21 mouse cellular contexts compared by ENCODE assay signal in the genomic region with DNA sequence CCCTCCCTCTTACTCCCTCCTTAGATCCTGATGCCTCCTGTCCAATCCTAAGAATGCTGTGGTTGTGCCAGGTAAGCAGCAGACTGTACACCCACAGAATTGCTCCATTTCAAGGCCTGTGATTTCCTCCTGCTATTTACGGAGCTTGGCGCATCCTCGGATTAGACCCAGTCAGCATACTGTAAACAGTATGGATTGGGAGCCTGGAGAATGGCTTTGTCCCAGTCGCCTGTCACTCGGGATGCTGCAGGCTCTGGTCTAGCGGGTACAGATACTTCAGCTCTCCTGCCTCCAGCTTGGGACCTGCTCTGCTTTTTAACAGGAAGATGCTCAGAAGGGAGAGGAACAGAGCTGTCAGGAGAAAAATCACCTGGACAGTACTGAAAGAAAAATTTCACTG.
DNase-seq lines count a peak whose midpoint lies in the region; ATAC-seq and TF ChIP-seq lines count a peak whose summit lies in the region.
"Had no signal": no experiment of that assay in that cellular context is flagged by ENCODE, and none has a peak within 500 bp of the region (broad histone marks: within the 10 kb centered on the region; RNA-seq: fewer than 3 reads in every experiment).

No protein-coding gene starts in this region.

- intact Hi-C loops in left cerebral cortex, postnatal 14 days (cut with DNase I): no loop called here

- H3K27me3 ChIP-seq in forebrain, postnatal 0 days (ENCODE audit: insufficient read depth, low read length): no peaks in the 10 kb centered on the region
- H3K27me3 ChIP-seq in midbrain, postnatal 0 days (ENCODE audit: insufficient read depth, low read length): no peaks in the 10 kb centered on the region
- H3K27me3 ChIP-seq: embryonic facial prominence, embryonic 13.5 days; heart, embryonic 15.5 days had no signal

- no peak for TF ChIP-seq CTCF in forebrain, postnatal 0 days (IDR thresholded peaks at IDR 0.05; ENCODE audit: low read depth)
- no peak for TF ChIP-seq CTCF in midbrain, postnatal 0 days (IDR thresholded peaks at IDR 0.05)

- no peaks in the 10 kb centered on the region for H3K9me3 ChIP-seq in forebrain, postnatal 0 days (ENCODE audit: low read length)
- H3K9me3 ChIP-seq in midbrain, postnatal 0 days (ENCODE audit: low read length): no peaks in the 10 kb centered on the region
- H3K9me3 ChIP-seq: embryonic facial prominence, embryonic 13.5 days; heart, embryonic 15.5 days had no signal

- no peak overlapping the region for H3K9ac ChIP-seq in forebrain, postnatal 0 days
- H3K9ac ChIP-seq in midbrain, postnatal 0 days (replicated peaks; ENCODE audit: low read length, poor library complexity, severe bottlenecking): no peak overlapping the region
- H3K9ac ChIP-seq: embryonic facial prominence, embryonic 13.5 days; heart, embryonic 15.5 days had no signal

- no peak overlapping the region for H3K27ac ChIP-seq in forebrain, postnatal 0 days (ENCODE audit: low read depth, low read length)
- peak overlapping the region; percentile 60; the same call in 1 of the 2 replicates for H3K27ac ChIP-seq in midbrain, postnatal 0 days (ENCODE audit: low read depth, low read length)
- H3K27ac ChIP-seq: embryonic facial prominence, embryonic 13.5 days; heart, embryonic 15.5 days; kidney, postnatal 0 days had no signal

- H3K4me3 ChIP-seq in forebrain, postnatal 0 days (ENCODE audit: low read depth, low read length): no peak overlapping the region
- H3K4me3 ChIP-seq in midbrain, postnatal 0 days (ENCODE audit: low read depth, low read length): no peak overlapping the region
- H3K4me3 ChIP-seq: embryonic facial prominence, embryonic 13.5 days; heart, embryonic 15.5 days had no signal

- peak; percentile 51 for ATAC-seq in frontal cortex, adult (ENCODE audit: low TSS enrichment)
- peak; percentile 36; the same call in 1 of the 2 replicates for ATAC-seq in forebrain, postnatal 0 days
- 0 out of 2 replicates have a peak, but pooled peaks have one; percentile 38 for ATAC-seq in midbrain, postnatal 0 days (ENCODE audit: low FRiP score)
- ATAC-seq: intestine, embryonic 16.5 days; lung, postnatal 0 days had no signal

- H3K36me3 ChIP-seq in forebrain, postnatal 0 days (ENCODE audit: insufficient read depth): no peaks in the 10 kb centered on the region
- no peaks in the 10 kb centered on the region for H3K36me3 ChIP-seq in midbrain, postnatal 0 days (ENCODE audit: insufficient read depth, low read length)

- WGBS in forebrain, postnatal 0 days: 67% methylated on average over 6 of the region's 6 CpGs
- WGBS in midbrain, postnatal 0 days: 47% methylated on average over 6 of the region's 6 CpGs

- no peak overlapping the region for H3K4me2 ChIP-seq in forebrain, postnatal 0 days (ENCODE audit: low read depth)
- no peak overlapping the region for H3K4me2 ChIP-seq in midbrain, postnatal 0 days (ENCODE audit: low read depth, low read length, poor library complexity, severe bottlenecking)
- H3K4me2 ChIP-seq: embryonic facial prominence, embryonic 13.5 days; heart, embryonic 15.5 days had no signal

- H3K4me1 ChIP-seq in forebrain, postnatal 0 days (ENCODE audit: insufficient read depth): no peaks in the 10 kb centered on the region
- no peaks in the 10 kb centered on the region for H3K4me1 ChIP-seq in midbrain, postnatal 0 days (ENCODE audit: insufficient read depth, low read length)

- no peak for DNase-seq in frontal cortex, postnatal 25 days (ENCODE audit: low spot score in 2 of 2)
- DNase-seq in brain, adult 2 months (ENCODE audit: low read depth, low spot score): peak; percentile 27
- DNase-seq in forebrain, postnatal 0 days: no peak
- DNase-seq in midbrain, postnatal 0 days (ENCODE audit: low spot score): no peak
- no peak for DNase-seq in ovary, postnatal 14 days (ENCODE audit: low spot score)
- no peak for DNase-seq in left cerebral cortex, postnatal 14 days (ENCODE audit: low spot score in 2 of 2)
- DNase-seq: adrenal gland, adult 8-10 months; cerebellum, adult 11 months; cerebellum, postnatal 10 days; gastrocnemius, postnatal 36 days; heart, postnatal 4 days; layer of hippocampus, postnatal 36 days; liver; right cerebral cortex, postnatal 25 days; thymus, adult 18-20 months had no signal
